Mouse (Mus musculus) ES-Bruce4 (cell line): ENCODE results near the gene Pde10a. TPM values are rescaled to one million over a fixed set of nuclear protein-coding genes. Genes with fewer than 3 reads are reported as not detected.

ENCODE experiments used
- H3K27ac ChIP-seq: 2 replicates; pipeline ENCODE4 v1.5.1; 2012; ENCODE audit warnings: low read length, inconsistent platforms; ENCODE audit not compliant: insufficient read depth
- H3K27me3 ChIP-seq: 2 replicates; pipeline ENCODE4 v1.6.1; 2012; ENCODE audit warnings: mild to moderate bottlenecking, low read length, inconsistent platforms; ENCODE audit not compliant: control insufficient read depth, poor library complexity, insufficient read depth, severe bottlenecking
- H3K36me3 ChIP-seq: 2 replicates; pipeline ENCODE4 v1.6.1; 2012; ENCODE audit warnings: inconsistent platforms, mild to moderate bottlenecking, low read length, moderate library complexity; ENCODE audit not compliant: control insufficient read depth, poor library complexity, insufficient read depth, severe bottlenecking
- H3K4me1 ChIP-seq: one replicate; pipeline ENCODE4 v1.8.1; 2011; ENCODE audit warnings: low read length; ENCODE audit not compliant: control insufficient read depth, insufficient read depth
- H3K4me3 ChIP-seq: 2 replicates; pipeline ENCODE4 v1.5.1; 2011; ENCODE audit warnings: low read depth, mild to moderate bottlenecking, low read length
- H3K9ac ChIP-seq: 2 replicates; pipeline ENCODE4 v1.6.1; 2012; ENCODE audit warnings: low read depth, mild to moderate bottlenecking, inconsistent platforms; ENCODE audit not compliant: poor library complexity, severe bottlenecking
- H3K9me3 ChIP-seq: replicated peaks from 2 replicates; pipeline ENCODE4 v1.6.1; 2012; ENCODE audit warnings: mild to moderate bottlenecking, low read length, inconsistent platforms; ENCODE audit not compliant: control insufficient read depth, poor library complexity, insufficient read depth, severe bottlenecking
- CTCF ChIP-seq: IDR thresholded peaks from one replicate; pipeline ENCODE4 v1.8.1; 2011; ENCODE audit warnings: low read depth, low read length
- EP300 ChIP-seq: IDR thresholded peaks from 2 replicates; pipeline ENCODE4 v1.6.1; 2011; ENCODE audit warnings: low read depth, low read length; ENCODE audit not compliant: insufficient read depth
- POLR2A ChIP-seq: IDR thresholded peaks from one replicate; pipeline ENCODE4 v1.8.1; 2011; ENCODE audit warnings: low read length; ENCODE audit not compliant: insufficient read depth
- polyA plus RNA-seq: library from polyadenylated mRNA; stranded (reverse); fragments of >200 nt; gene quantifications from 2 replicates; pipeline ENCODE4 v1.2.4, GENCODE M21; 2011; ENCODE audit warnings: low read depth; ENCODE audit not compliant: missing spikeins, insufficient read depth, insufficient read length

Gene Pde10a
- polyA plus RNA-seq, 1 experiment, result 2.7 TPM

DNA sequence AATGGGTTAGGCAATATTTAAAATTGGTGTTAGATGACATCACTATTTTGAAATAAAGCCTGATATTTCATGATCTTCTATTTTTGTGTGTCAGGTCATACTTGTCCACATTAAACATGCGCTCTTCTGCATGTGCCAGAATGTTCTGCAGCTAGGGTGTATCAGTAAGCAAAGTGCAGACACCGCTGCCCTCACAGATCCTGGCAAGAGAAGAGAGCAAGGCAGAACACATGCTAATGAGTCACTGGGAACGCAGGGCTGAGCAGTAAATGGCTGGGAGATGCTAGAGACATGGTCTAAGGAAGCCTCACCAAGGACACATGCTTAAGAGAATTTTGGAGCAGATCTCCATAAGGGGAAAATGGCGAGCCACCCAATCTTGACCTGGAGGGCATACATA is 255.3 kb downstream of the Pde10a start:
- Histone ChIP-seq H3K27ac (no peak overlapping the region), H3K9me3 (no peaks in the 10 kb centered on the region), H3K36me3 (no peaks in the 10 kb centered on the region), H3K9ac (no peak overlapping the region), H3K4me3 (no peak overlapping the region), H3K4me1 (no peaks in the 10 kb centered on the region), H3K27me3 (no peaks in the 10 kb centered on the region)
- TF ChIP-seq EP300 (no peak), POLR2A (no peak), CTCF (no peak)

- H3K27ac ChIP-seq, result no peak overlapping the region
- no peaks in the 10 kb centered on the region for H3K9me3 ChIP-seq
- TF ChIP-seq CTCF (no peak), POLR2A (no peak), EP300 (no peak)
- H3K27me3 ChIP-seq, result no peaks in the 10 kb centered on the region
- H3K4me1 ChIP-seq, result no peaks in the 10 kb centered on the region
- H3K9ac ChIP-seq, result no peak overlapping the region
- H3K4me3 ChIP-seq, result no peak overlapping the region
- H3K36me3 ChIP-seq, result no peaks in the 10 kb centered on the region
Observed at GRCm38 (mm10) chr17:8781040-8781439, 255.9 kb downstream of the Pde10a start.

DNA sequence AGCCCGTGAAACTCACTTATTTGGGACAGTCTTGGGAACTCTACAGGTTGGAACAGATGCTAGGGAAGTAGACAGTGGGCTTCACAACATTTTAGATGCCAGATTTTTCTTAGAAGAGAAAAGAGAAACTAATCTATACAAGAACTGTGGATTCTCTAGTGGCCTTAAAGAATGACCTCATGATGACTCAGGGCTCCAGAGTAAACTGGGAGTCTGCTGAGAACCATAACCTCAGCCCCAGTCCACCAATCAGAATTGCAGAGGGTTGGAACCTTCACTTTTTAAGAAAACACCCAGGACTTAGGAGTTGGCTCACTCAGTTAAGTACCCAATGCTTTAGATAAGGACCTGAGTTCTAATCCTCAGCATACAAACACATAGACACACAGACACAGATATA is 256.4 kb downstream of the Pde10a start:
- Histone ChIP-seq H3K9me3 (no peaks in the 10 kb centered on the region), H3K4me1 (no peaks in the 10 kb centered on the region), H3K27ac (no peak overlapping the region), H3K27me3 (no peaks in the 10 kb centered on the region), H3K9ac (no peak overlapping the region), H3K4me3 (no peak overlapping the region), H3K36me3 (no peaks in the 10 kb centered on the region)
- no peak for TF ChIP-seq EP300

- Histone ChIP-seq H3K4me3 (no peak overlapping the region), H3K4me1 (no peaks in the 10 kb centered on the region), H3K27ac (no peak overlapping the region), H3K27me3 (no peaks in the 10 kb centered on the region), H3K9me3 (no peaks in the 10 kb centered on the region), H3K9ac (no peak overlapping the region), H3K36me3 (no peaks in the 10 kb centered on the region)
- TF ChIP-seq CTCF (no peak), POLR2A (no peak), EP300 (no peak)
Observed at GRCm38 (mm10) chr17:8785908-8786307, 260.7 kb downstream of the Pde10a start.

DNA sequence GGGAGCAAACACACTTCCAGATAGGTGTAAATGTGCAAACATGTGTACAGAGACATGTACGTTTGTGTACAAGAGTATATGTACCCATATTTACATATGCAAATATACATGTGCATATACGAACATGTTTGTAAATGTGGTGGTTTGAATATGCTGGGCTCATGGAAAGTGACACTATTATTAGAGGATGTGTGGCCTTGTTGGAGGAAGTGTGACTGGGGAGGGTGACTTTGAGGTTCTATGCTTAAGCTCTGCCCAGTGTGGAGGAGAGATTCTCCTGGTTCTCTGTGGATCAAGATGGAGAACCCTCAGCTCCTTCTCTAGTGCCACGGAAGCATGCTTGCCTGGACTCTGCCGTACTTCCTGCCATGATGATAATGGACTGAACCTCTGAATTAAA is 261.3 kb downstream of the Pde10a start:
- Histone ChIP-seq H3K36me3 (no peaks in the 10 kb centered on the region), H3K27me3 (no peaks in the 10 kb centered on the region), H3K4me3 (no peak overlapping the region), H3K27ac (no peak overlapping the region), H3K4me1 (no peaks in the 10 kb centered on the region), H3K9ac (no peak overlapping the region), H3K9me3 (no peaks in the 10 kb centered on the region)
- TF ChIP-seq POLR2A (no peak), EP300 (no peak), CTCF (no peak)

- no peaks in the 10 kb centered on the region for H3K4me1 ChIP-seq
- H3K9ac ChIP-seq, result no peak overlapping the region
- no peaks in the 10 kb centered on the region for H3K36me3 ChIP-seq
- no peaks in the 10 kb centered on the region for H3K27me3 ChIP-seq
- no peak for TF ChIP-seq CTCF
- TF ChIP-seq POLR2A, result no peak
- TF ChIP-seq EP300, result no peak
- no peak overlapping the region for H3K4me3 ChIP-seq
- no peak overlapping the region for H3K27ac ChIP-seq
- no peaks in the 10 kb centered on the region for H3K9me3 ChIP-seq
Observed at GRCm38 (mm10) chr17:8787762-8788161, 262.6 kb downstream of the Pde10a start.

DNA sequence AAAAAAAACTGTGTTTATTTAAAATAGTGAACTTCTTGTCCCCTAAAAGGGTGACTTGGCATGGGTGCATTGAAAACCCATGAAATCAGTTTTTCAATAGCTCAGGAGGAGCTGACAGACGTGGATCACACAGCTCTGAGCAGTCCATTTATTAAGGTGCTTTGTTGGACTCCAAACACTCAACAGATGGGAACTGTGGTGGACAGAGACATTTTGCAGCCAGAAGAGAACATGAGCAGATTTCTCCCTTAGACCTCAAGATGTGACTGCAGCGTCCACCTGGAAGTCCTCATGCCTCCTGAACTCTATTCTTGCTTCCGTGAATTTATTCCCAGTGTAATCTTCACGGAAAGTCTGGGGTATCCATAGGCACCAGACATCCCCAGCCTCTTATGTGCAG is 266.4 kb downstream of the Pde10a start:
- Histone ChIP-seq H3K4me1 (no peaks in the 10 kb centered on the region), H3K36me3 (no peaks in the 10 kb centered on the region), H3K9ac (no peak overlapping the region), H3K27ac (no peak overlapping the region), H3K4me3 (no peak overlapping the region), H3K27me3 (no peaks in the 10 kb centered on the region), H3K9me3 (no peaks in the 10 kb centered on the region)
- TF ChIP-seq POLR2A (no peak), EP300 (no peak), CTCF (no peak)
